Mouse (Mus musculus): ENCODE measurements around the gene Sh3pxd2a. TPM values are rescaled to one million over a fixed set of nuclear protein-coding genes. Genes with fewer than 3 reads are reported as not detected.

Gene Sh3pxd2a
- 2.1 and 3.5 TPM in 2 replicates for polyA plus RNA-seq (2014; fragmentation: Nextera tagmentation; extraction: Ambion mirVana)

DNA sequence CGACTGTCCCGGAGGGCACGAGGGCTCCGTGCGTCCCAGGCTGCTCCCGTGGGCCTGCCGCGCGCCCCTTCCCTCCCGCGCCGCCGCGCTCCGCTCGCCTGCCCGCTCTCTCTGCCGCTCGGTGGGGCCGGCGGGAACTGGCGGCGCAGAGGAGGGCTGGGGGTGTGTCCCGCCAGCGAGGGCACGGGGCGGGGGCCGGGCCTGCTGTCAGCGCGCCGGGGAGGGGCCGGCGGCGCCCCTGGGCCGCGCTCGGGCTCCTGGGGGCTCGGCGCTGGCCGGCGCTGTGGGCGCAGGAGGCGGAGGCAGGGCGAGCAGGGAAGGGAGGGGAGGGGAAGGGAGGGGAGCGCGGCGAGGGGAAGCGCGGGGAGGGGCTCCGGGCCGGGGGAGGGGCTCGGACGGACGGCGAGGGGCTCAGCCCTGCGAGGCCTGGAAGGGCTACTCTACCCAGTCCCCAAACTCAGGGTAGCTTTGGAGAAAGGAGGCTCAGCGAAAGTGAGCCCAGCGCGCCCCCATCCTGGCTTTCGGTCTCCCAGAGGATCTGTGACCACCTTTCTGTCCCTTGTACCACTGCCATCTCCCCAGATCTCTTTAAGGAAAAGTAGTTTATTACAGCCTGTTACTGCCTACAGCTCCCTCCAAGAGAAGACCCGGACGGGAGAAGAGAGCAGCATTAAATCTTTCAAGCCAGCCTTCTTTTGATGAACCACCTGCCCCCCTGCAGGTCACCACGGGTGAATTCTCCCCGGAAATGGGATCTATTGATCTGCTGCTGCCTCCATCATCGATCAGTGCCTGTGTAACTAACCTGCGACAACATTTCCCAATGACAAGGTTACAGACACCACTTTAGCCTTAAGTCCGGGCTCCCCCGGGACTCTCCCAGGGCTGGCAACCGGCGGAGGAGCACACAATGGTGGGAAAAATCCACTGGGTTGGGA, at the start of gene Sh3pxd2a:
TSS of gene Sh3pxd2a (minus strand) at position 98 of the 938 bp plus-strand sequence.
- Histone ChIP-seq H3K4me1 (ENCODE audit: control insufficient read depth, insufficient read depth, low read length) (no peaks in the 10 kb centered on the region; the same call in 1 of the 2 replicates), H3K4me2 (ENCODE audit: low read depth, low read length) (peak within 1 kb of the TSS; percentile 84), H3K27me3 (ENCODE audit: control insufficient read depth, insufficient read depth, low read length) (no peaks in the 10 kb centered on the region), H3K4me3 (ENCODE audit: low read depth, low read length) (peak within 1 kb of the TSS; percentile 72), H3K9me3 (ENCODE audit: control insufficient read depth, low read length) (no peaks in the 10 kb centered on the region), H3K36me3 (ENCODE audit: control insufficient read depth, insufficient read depth, low read length) (no peaks in the 10 kb centered on the region), H3K27ac (ENCODE audit: low read depth, low read length) (peak within 1 kb of the TSS; percentile 81), H3K9ac (replicated peaks; ENCODE audit: low read depth, low read length) (peak within 1 kb of the TSS; percentile 87)
- under 1% methylated on average over 48 of the region's 70 CpGs for WGBS
- peak; percentile 83 for ATAC-seq (ENCODE audit: low read depth)

DNA sequence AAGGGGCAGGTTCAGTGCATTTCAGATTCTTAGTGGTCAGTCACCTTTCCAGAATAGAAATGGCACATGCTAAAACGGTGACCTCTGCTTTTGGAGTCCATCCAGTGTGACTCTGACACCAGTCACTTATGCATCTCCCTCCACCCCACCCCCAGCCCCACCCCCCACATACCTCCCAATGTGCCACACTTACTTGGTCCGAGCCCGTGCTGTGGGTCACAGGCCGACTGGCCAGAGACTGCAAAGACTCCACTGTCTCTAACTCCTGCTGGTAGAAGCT, 49.4 kb upstream of the Sh3pxd2a start:
- WGBS = 86% methylated on average over 4 of the region's 4 CpGs
- H3K4me2 ChIP-seq (ENCODE audit: low read depth, low read length) = no peak overlapping the region
- no peak overlapping the region for H3K4me3 ChIP-seq (ENCODE audit: low read depth, low read length)
- no peaks in the 10 kb centered on the region for H3K27me3 ChIP-seq (ENCODE audit: control insufficient read depth, insufficient read depth, low read length)
- peaks cover 9% of the 10 kb centered on the region; the same call in 1 of the 2 replicates for H3K4me1 ChIP-seq (ENCODE audit: control insufficient read depth, insufficient read depth, low read length)
- no peaks in the 10 kb centered on the region for H3K9me3 ChIP-seq (ENCODE audit: control insufficient read depth, low read length)
- no peak for ATAC-seq (ENCODE audit: low read depth)
- H3K9ac ChIP-seq (replicated peaks; ENCODE audit: low read depth, low read length) = no peak overlapping the region
- no peak overlapping the region for H3K27ac ChIP-seq (ENCODE audit: low read depth, low read length)
- no peaks in the 10 kb centered on the region for H3K36me3 ChIP-seq (ENCODE audit: control insufficient read depth, insufficient read depth, low read length)

DNA sequence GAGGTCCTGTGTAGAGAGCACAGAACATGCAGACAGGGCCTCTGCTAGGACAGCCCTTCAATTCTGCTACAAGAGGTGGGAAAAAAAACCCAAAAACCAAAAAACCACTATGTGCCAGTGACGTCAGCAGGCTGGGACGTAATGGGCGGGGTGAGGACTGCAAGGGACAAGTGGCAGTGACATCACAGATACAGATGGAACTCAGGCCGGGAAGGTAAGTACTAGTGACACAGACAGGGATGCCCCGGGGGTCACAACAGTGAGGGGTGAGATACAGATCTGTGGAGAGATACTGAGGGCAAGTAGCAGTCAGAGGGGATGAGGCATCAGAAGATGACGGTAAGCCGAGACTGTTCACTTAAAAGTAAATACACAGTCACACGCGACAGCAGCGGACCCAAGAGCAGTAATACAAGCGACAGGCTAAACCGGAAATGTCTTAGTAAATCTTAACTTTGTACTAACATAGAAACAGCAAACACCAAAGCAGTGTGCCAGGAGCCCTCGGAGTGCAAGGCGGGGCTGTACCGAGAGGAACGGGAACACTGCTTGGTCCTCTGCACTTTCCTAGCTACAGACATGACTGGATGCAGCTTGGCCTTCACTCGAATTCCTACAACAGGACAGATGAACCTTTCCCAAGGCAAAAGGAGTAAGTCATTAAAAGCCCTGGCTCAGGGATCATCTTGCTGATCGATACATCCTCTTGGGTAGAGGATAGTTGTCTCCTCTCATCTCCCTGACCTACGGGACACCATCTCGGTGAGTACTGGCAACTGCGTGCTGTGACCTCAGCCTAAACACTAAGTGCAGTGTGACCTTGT, 48.8 kb upstream of the Sh3pxd2a start:
- no peak overlapping the region for H3K4me2 ChIP-seq (ENCODE audit: low read depth, low read length)
- no peaks in the 10 kb centered on the region for H3K9me3 ChIP-seq (ENCODE audit: control insufficient read depth, low read length)
- H3K36me3 ChIP-seq (ENCODE audit: control insufficient read depth, insufficient read depth, low read length) = no peaks in the 10 kb centered on the region
- H3K27ac ChIP-seq (ENCODE audit: low read depth, low read length) = no peak overlapping the region
- H3K4me1 ChIP-seq (ENCODE audit: control insufficient read depth, insufficient read depth, low read length) = peaks cover 8% of the 10 kb centered on the region; the same call in 1 of the 2 replicates
- no peaks in the 10 kb centered on the region for H3K27me3 ChIP-seq (ENCODE audit: control insufficient read depth, insufficient read depth, low read length)
- WGBS = 92% methylated on average over 21 of the region's 21 CpGs
- ATAC-seq (ENCODE audit: low read depth) = no peak
- no peak overlapping the region for H3K9ac ChIP-seq (replicated peaks; ENCODE audit: low read depth, low read length)
- no peak overlapping the region for H3K4me3 ChIP-seq (ENCODE audit: low read depth, low read length)

DNA sequence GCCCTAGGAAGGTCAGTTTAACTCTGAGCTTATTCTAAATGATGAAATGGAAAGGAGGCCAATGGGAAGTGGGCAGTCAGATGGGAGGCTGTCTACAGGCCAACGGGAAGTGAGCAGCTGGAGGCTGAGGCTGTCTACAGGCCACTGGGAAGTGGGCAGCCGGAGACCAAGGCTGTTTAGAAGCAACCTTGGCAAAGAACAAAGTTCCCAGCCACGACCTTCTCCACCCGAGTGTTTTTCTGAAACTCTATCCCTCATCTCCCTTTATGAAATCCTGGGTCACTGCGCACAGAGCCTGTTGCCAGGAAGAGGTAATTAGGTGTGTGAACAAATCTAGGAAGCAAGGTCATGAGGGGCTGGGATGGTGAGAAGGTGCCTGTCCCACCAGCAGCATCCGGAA, 47.8 kb upstream of the Sh3pxd2a start:
- Histone ChIP-seq H3K36me3 (ENCODE audit: control insufficient read depth, insufficient read depth, low read length) (no peaks in the 10 kb centered on the region), H3K4me3 (ENCODE audit: low read depth, low read length) (no peak overlapping the region), H3K4me2 (ENCODE audit: low read depth, low read length) (no peak overlapping the region), H3K4me1 (ENCODE audit: control insufficient read depth, insufficient read depth, low read length) (peaks cover 10% of the 10 kb centered on the region; the same call in 1 of the 2 replicates), H3K9ac (replicated peaks; ENCODE audit: low read depth, low read length) (no peak overlapping the region), H3K27me3 (ENCODE audit: control insufficient read depth, insufficient read depth, low read length) (no peaks in the 10 kb centered on the region), H3K9me3 (ENCODE audit: control insufficient read depth, low read length) (no peaks in the 10 kb centered on the region), H3K27ac (ENCODE audit: low read depth, low read length) (no peak overlapping the region)
- ATAC-seq (ENCODE audit: low read depth) = no peak
- 84% methylated on average over 6 of the region's 6 CpGs for WGBS

DNA sequence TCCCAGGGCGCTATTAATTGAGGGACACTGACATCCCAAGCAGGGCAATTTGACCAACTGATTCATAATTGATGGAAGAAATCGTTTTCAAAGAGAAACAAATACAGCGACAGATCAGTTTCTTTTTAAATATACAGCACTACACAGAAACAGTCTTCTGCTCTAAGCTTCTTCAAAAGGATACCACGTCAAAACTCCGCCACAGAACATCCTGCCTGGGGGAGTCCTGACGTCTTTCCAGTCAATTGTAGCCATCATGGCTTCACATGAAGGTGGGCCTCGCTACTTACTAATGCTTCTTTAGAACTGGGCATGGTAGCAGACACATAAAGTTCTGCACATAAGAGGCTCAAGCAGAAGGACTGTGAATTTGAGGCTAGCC, 47.1 kb upstream of the Sh3pxd2a start:
- no peaks in the 10 kb centered on the region for H3K27me3 ChIP-seq (ENCODE audit: control insufficient read depth, insufficient read depth, low read length)
- no peak overlapping the region for H3K9ac ChIP-seq (replicated peaks; ENCODE audit: low read depth, low read length)
- peaks cover 10% of the 10 kb centered on the region; the same call in 1 of the 2 replicates for H3K4me1 ChIP-seq (ENCODE audit: control insufficient read depth, insufficient read depth, low read length)
- ATAC-seq (ENCODE audit: low read depth) = no peak
- WGBS = 68% methylated on average over 7 of the region's 7 CpGs
- no peak overlapping the region for H3K4me2 ChIP-seq (ENCODE audit: low read depth, low read length)
- no peaks in the 10 kb centered on the region for H3K36me3 ChIP-seq (ENCODE audit: control insufficient read depth, insufficient read depth, low read length)
- H3K27ac ChIP-seq (ENCODE audit: low read depth, low read length) = no peak overlapping the region; the same call in 1 of the 2 replicates
- H3K4me3 ChIP-seq (ENCODE audit: low read depth, low read length) = no peak overlapping the region
- no peaks in the 10 kb centered on the region for H3K9me3 ChIP-seq (ENCODE audit: control insufficient read depth, low read length)

DNA sequence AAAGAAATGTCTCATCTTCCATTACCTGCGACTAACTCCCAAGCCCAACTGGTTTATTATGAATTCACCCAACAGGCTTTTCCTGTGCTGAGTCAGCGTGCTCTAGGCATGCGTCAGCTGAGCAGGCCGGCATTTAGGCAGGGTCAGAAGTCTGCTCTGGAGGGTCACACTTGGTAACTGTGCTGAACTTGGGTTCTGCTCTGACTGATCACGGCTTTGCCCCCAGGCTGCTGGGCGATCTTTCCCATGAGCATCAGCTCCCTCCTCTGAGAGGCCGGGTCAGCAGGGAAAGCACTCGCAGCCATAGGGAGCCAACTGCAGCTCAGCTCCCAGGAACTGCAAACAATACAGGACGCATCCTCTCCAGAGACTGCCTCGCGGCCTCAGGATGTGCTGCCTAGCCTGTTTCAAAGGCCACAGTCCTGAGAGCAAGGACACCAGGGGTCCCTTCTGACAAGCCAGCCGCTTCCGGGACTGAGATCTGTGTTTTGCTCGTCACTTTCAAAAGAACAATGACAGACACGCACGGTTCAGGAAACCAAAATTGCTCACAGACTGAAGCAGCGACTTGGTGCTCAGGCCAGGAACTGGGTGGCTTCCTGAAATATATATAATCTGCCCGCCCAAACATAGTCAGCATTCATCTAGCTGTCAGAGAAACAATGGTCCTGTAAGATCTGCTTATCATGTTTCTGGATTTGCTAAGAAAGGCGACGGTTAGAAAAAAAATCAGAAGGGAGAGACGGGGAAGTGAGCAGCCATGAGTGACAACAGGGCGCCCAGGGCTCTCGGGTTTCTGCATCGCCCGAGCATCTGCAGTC, 46.5 kb upstream of the Sh3pxd2a start:
- Histone ChIP-seq H3K36me3 (ENCODE audit: control insufficient read depth, insufficient read depth, low read length) (no peaks in the 10 kb centered on the region), H3K4me1 (ENCODE audit: control insufficient read depth, insufficient read depth, low read length) (peaks cover 10% of the 10 kb centered on the region; the same call in 1 of the 2 replicates), H3K9me3 (ENCODE audit: control insufficient read depth, low read length) (no peaks in the 10 kb centered on the region), H3K4me2 (ENCODE audit: low read depth, low read length) (no peak overlapping the region), H3K27ac (ENCODE audit: low read depth, low read length) (peak overlapping the region; percentile 62), H3K4me3 (ENCODE audit: low read depth, low read length) (no peak overlapping the region), H3K9ac (replicated peaks; ENCODE audit: low read depth, low read length) (0 out of 2 replicates have a peak overlapping the region, but pooled peaks have one; percentile 11), H3K27me3 (ENCODE audit: control insufficient read depth, insufficient read depth, low read length) (no peaks in the 10 kb centered on the region)
- WGBS = 28% methylated on average over 25 of the region's 25 CpGs
- no peak for ATAC-seq (ENCODE audit: low read depth)

DNA sequence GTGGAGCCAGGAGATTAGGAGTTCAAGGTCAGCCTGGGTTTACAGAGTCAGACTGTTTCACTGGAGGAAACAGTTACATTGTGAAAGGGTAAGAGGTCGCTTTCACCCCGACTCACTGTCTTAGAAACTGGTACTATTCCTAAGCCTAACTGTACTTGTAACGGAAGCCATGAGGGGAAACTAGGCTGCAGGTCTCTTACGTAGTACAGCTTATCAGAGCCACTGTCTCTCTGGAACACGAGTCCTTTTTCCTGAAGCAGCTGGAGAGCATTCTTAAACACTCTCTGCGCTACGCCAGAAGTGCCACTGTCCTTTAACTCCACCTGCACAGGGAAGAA, 45.9 kb upstream of the Sh3pxd2a start:
- 83% methylated on average over 7 of the region's 7 CpGs for WGBS
- Histone ChIP-seq H3K27ac (ENCODE audit: low read depth, low read length) (peak overlapping the region; percentile 62; the same call in 1 of the 2 replicates), H3K4me2 (ENCODE audit: low read depth, low read length) (no peak overlapping the region), H3K4me1 (ENCODE audit: control insufficient read depth, insufficient read depth, low read length) (peaks cover 10% of the 10 kb centered on the region; the same call in 1 of the 2 replicates), H3K9ac (replicated peaks; ENCODE audit: low read depth, low read length) (no peak overlapping the region), H3K36me3 (ENCODE audit: control insufficient read depth, insufficient read depth, low read length) (no peaks in the 10 kb centered on the region), H3K4me3 (ENCODE audit: low read depth, low read length) (no peak overlapping the region), H3K9me3 (ENCODE audit: control insufficient read depth, low read length) (no peaks in the 10 kb centered on the region), H3K27me3 (ENCODE audit: control insufficient read depth, insufficient read depth, low read length) (no peaks in the 10 kb centered on the region)
- ATAC-seq (ENCODE audit: low read depth) = no peak

DNA sequence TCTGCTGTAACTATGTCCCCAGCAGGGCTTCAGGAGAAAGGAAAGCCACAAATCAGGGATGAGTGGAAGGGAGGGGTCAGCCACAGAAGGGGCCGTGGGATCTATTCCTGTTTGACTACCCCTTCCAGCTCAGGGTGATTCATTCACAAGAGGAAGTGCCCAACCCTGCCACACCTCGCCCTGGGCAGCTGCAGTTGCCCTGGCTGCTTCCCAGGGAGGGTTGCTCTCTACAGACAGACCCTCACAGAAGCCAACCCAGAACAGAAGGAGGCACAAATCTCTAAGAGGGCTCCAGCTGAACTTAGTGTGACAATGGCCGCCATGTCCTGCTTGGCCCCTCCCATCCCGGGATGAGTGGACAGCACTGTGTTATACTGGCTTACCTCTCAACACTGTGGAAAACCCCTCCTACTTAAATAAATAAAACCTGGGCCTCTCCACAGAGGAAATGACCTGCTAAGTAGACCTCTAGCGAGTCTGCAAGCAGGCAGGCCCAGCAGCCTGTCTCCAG, 44.6 kb upstream of the Sh3pxd2a start:
- Histone ChIP-seq H3K4me2 (ENCODE audit: low read depth, low read length) (no peak overlapping the region), H3K4me3 (ENCODE audit: low read depth, low read length) (no peak overlapping the region), H3K36me3 (ENCODE audit: control insufficient read depth, insufficient read depth, low read length) (no peaks in the 10 kb centered on the region), H3K4me1 (ENCODE audit: control insufficient read depth, insufficient read depth, low read length) (peaks cover 10% of the 10 kb centered on the region; the same call in 1 of the 2 replicates), H3K9me3 (ENCODE audit: control insufficient read depth, low read length) (no peaks in the 10 kb centered on the region), H3K27ac (ENCODE audit: low read depth, low read length) (no peak overlapping the region), H3K9ac (replicated peaks; ENCODE audit: low read depth, low read length) (no peak overlapping the region), H3K27me3 (ENCODE audit: control insufficient read depth, insufficient read depth, low read length) (no peaks in the 10 kb centered on the region)
- WGBS = 63% methylated on average over 5 of the region's 5 CpGs
- no peak for ATAC-seq (ENCODE audit: low read depth)

Measured in neural tube, embryonic 14.5 days (tissue).